In genomic region chr9:45119316-45119953, GRCm38 (mm10) we compare ENCODE assay signal across 12 mouse cellular contexts. TPM values are rescaled to one million over a fixed set of nuclear protein-coding genes. Genes with fewer than 3 reads are reported as not detected.
DNase-seq lines count a peak whose midpoint lies in the region; ATAC-seq and TF ChIP-seq lines count a peak whose summit lies in the region.
"Had no signal": no experiment of that assay in that cellular context is flagged by ENCODE, and none has a peak within 500 bp of the region (broad histone marks: within the 10 kb centered on the region; RNA-seq: fewer than 3 reads in every experiment).

No protein-coding gene starts in this region.

- TF ChIP-seq CTCF in gastrocnemius, adult 2 months (IDR thresholded peaks at IDR 0.05): peak; percentile 20; the same call in 1 of the 2 replicates
- peak; percentile 30 for TF ChIP-seq CTCF in lung, postnatal 0 days (IDR thresholded peaks at IDR 0.05)

- intact Hi-C loops in gastrocnemius, adult 2 months (cut with DNase I): no loop called here
- intact Hi-C loops in gastrocnemius, postnatal 36 days (cut with DNase I): no loop called here

- no peak overlapping the region for H3K4me3 ChIP-seq in gastrocnemius, adult 2 months
- H3K4me3 ChIP-seq in lung, postnatal 0 days (ENCODE audit: low read depth, low read length): no peak overlapping the region
- peak overlapping the region; percentile 69 for H3K4me3 ChIP-seq in limb, embryonic 10.5 days
- no peak overlapping the region for H3K4me3 ChIP-seq in stomach, embryonic 14.5 days (ENCODE audit: low read depth, low read length)

- no peak for TF ChIP-seq EP300 in lung, postnatal 0 days (IDR thresholded peaks at IDR 0.05)

- WGBS in lung, postnatal 0 days: 93% methylated on average over 8 of the region's 8 CpGs
- 95% methylated on average over 8 of the region's 8 CpGs for WGBS in limb, embryonic 10.5 days
- WGBS in stomach, embryonic 14.5 days: 89% methylated on average over 8 of the region's 8 CpGs

- no peaks in the 10 kb centered on the region; the same call in 1 of the 2 replicates for H3K4me1 ChIP-seq in lung, postnatal 0 days (ENCODE audit: insufficient read depth, low read depth, low read length)
- peaks cover 73% of the 10 kb centered on the region for H3K4me1 ChIP-seq in limb, embryonic 10.5 days
- peaks cover 16% of the 10 kb centered on the region; the same call in 1 of the 2 replicates for H3K4me1 ChIP-seq in stomach, embryonic 14.5 days (ENCODE audit: control insufficient read depth, insufficient read depth, low read length)

- no peaks in the 10 kb centered on the region for H3K36me3 ChIP-seq in lung, postnatal 0 days (ENCODE audit: insufficient read depth, low read length)
- peaks cover under 1% of the 10 kb centered on the region for H3K36me3 ChIP-seq in limb, embryonic 10.5 days
- no peaks in the 10 kb centered on the region for H3K36me3 ChIP-seq in stomach, embryonic 14.5 days (ENCODE audit: control insufficient read depth, insufficient read depth, low read length)
- H3K36me3 ChIP-seq: lung, embryonic 15.5 days had no signal

- ATAC-seq in lung, postnatal 0 days: no peak
- no peak for ATAC-seq in stomach, embryonic 14.5 days (ENCODE audit: insufficient number of reproducible peaks, insufficient read depth, low FRiP score, low read depth)

- H3K27me3 ChIP-seq in lung, postnatal 0 days (replicated peaks; ENCODE audit: insufficient read depth, low read length): no peaks in the 10 kb centered on the region
- H3K27me3 ChIP-seq in limb, embryonic 10.5 days (ENCODE audit: low read depth, poor library complexity, severe bottlenecking): no peaks in the 10 kb centered on the region
- H3K27me3 ChIP-seq in stomach, embryonic 14.5 days (ENCODE audit: control insufficient read depth, insufficient read depth, low read length): no peaks in the 10 kb centered on the region
- H3K27me3 ChIP-seq: lung, embryonic 15.5 days had no signal

- H3K27ac ChIP-seq in gastrocnemius, adult 2 months: no peak overlapping the region
- H3K27ac ChIP-seq in lung, postnatal 0 days (ENCODE audit: low read length): no peak overlapping the region
- H3K27ac ChIP-seq in limb, embryonic 10.5 days: peak overlapping the region; percentile 95; the same call in 1 of the 2 replicates
- H3K27ac ChIP-seq in stomach, embryonic 14.5 days (ENCODE audit: low read length): no peak overlapping the region
- H3K27ac ChIP-seq: lung, embryonic 15.5 days had no signal

- H3K9me3 ChIP-seq in lung, postnatal 0 days (ENCODE audit: low read length): no peaks in the 10 kb centered on the region
- H3K9me3 ChIP-seq in limb, embryonic 10.5 days (replicated peaks): no peaks in the 10 kb centered on the region
- H3K9me3 ChIP-seq in stomach, embryonic 14.5 days (ENCODE audit: control insufficient read depth, low read depth, low read length): no peaks in the 10 kb centered on the region
- H3K9me3 ChIP-seq: lung, embryonic 15.5 days had no signal

- no peak overlapping the region for H3K4me2 ChIP-seq in lung, postnatal 0 days (replicated peaks; ENCODE audit: low read depth, low read length)
- peak overlapping the region; percentile 78; the same call in 1 of the 2 replicates for H3K4me2 ChIP-seq in stomach, embryonic 14.5 days (replicated peaks; ENCODE audit: low read depth, low read length)

- DNase-seq in gastrocnemius, adult 2 months: no peak
- no peak for DNase-seq in gastrocnemius, postnatal 36 days
- no peak for DNase-seq in lung, postnatal 0 days (ENCODE audit: low spot score)
- no peak for DNase-seq in lung, adult 18-20 months
- no peak for DNase-seq in limb, embryonic 10.5 days (ENCODE audit: low spot score)
- no peak for DNase-seq in kidney, postnatal 10 days
- DNase-seq in layer of hippocampus, adult 11-12 months (ENCODE audit: low spot score): no peak
- DNase-seq: kidney, postnatal 14 days; thymus, postnatal 14 days had no signal

- H3K9ac ChIP-seq in lung, postnatal 0 days (replicated peaks; ENCODE audit: low read depth): no peak overlapping the region
- H3K9ac ChIP-seq in stomach, embryonic 14.5 days (replicated peaks; ENCODE audit: low read depth, low read length): no peak overlapping the region

RNA-seq across cellular contexts. Expression of gene Scn2b, which starts 1.9 kb away (rescaled TPM):
- 1 to 10 TPM; 1.9 to 2.0 TPM for total RNA-seq in gastrocnemius, adult 2 months (2021)
- 1 to 10 TPM; 1.7 to 2.5 TPM for total RNA-seq in gastrocnemius, postnatal 36 days (2021)
- 0.27 and 0.49 TPM in 2 replicates for polyA plus RNA-seq in lung, postnatal 0 days (2015; fragmentation: Nextera tagmentation; extraction: Ambion mirVana)
- polyA plus RNA-seq in limb, embryonic 10.5 days (2016; fragmentation: Nextera tagmentation; extraction: Ambion mirVana): 12.0 and 14.1 TPM in 2 replicates
- 3.6 and 5.5 TPM in 2 replicates for polyA plus RNA-seq in stomach, embryonic 14.5 days (2014; fragmentation: Nextera tagmentation; extraction: Ambion mirVana)

RNA-seq across cellular contexts. Expression of gene Scn4b, which starts 18.8 kb away (rescaled TPM):
- 100 to 1,000 TPM; 201 to 246 TPM for total RNA-seq in gastrocnemius, adult 2 months (2021)
- 100 to 1,000 TPM; 209 to 240 TPM for total RNA-seq in gastrocnemius, postnatal 36 days (2021)
- polyA plus RNA-seq in lung, postnatal 0 days (2015; fragmentation: Nextera tagmentation; extraction: Ambion mirVana): 0.13 TPM in 2 replicates
- 2.0 and 4.1 TPM in 2 replicates for polyA plus RNA-seq in limb, embryonic 10.5 days (2016; fragmentation: Nextera tagmentation; extraction: Ambion mirVana)
- 0.04 TPM in 1 of 2 replicates, not detected in the other for polyA plus RNA-seq in stomach, embryonic 14.5 days (2014; fragmentation: Nextera tagmentation; extraction: Ambion mirVana)

RNA-seq across cellular contexts. Expression of gene Jaml, which starts 40.5 kb away (rescaled TPM):
- under 1 TPM; 0.64 to 0.66 TPM for total RNA-seq in gastrocnemius, adult 2 months (2021)
- total RNA-seq in gastrocnemius, postnatal 36 days (2021): under 1 TPM; 0.13 to 0.44 TPM
- 2.1 and 3.3 TPM in 2 replicates for polyA plus RNA-seq in lung, postnatal 0 days (2015; fragmentation: Nextera tagmentation; extraction: Ambion mirVana)
- 6.3 and 12.2 TPM in 2 replicates for polyA plus RNA-seq in limb, embryonic 10.5 days (2016; fragmentation: Nextera tagmentation; extraction: Ambion mirVana)
- polyA plus RNA-seq in stomach, embryonic 14.5 days (2014; fragmentation: Nextera tagmentation; extraction: Ambion mirVana): 2.8 and 4.2 TPM in 2 replicates
- total RNA-seq: heart, adult 8-10 months had no signal
